Mouse (Mus musculus) gastrocnemius, postnatal 25 days (tissue): ENCODE data around the gene Gm21970. TPM values are rescaled to one million over a fixed set of nuclear protein-coding genes. Genes with fewer than 3 reads are reported as not detected.

ENCODE experiments used
- DNase-seq: peaks from one replicate; pipeline ENCODE4 v3.0.0; 2022
- total RNA-seq, 2 experiments: library from RNA; stranded (reverse); gene quantifications; 1 replicate in 1 of 2; 2 replicates in 1 of 2; pipeline ENCODE4 v1.2.3; 2021

The Gm21970 gene
- total RNA-seq, 2 experiments from 2014 or later = not detected

DNA sequence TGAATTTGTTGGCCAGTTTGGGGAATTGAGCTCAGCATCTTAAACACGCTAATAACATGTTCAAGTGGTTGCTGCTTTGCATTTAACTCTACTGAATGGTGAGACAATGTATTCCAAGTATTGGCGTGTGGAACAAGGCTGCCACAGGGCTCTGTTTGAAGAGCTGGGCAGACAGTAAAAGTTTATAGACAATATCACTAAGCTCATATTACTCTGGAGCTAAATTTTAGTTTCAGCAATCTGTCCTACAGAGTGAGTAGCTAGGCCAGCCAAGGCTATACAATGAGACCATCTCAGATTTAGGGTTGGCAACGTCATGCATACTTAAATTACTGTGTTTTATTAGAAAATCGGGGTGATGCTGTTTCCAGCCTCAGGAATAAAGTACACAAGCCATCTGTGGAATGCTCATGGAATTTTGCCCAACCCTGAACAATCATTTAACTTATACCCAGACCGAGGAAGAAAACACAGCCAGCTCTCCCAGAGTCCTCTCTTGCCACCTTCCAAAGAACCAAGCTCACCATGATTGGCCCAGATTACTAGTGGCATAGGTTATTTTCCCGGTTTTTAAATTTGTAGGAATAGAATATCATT lies 10.1 kb downstream of the Gm21970 start:
- no peak for DNase-seq

- no peak for DNase-seq
These were observed 12.3 kb downstream of the Gm21970 start for GRCm38 (mm10) chr16:91403784-91404183.

DNA sequence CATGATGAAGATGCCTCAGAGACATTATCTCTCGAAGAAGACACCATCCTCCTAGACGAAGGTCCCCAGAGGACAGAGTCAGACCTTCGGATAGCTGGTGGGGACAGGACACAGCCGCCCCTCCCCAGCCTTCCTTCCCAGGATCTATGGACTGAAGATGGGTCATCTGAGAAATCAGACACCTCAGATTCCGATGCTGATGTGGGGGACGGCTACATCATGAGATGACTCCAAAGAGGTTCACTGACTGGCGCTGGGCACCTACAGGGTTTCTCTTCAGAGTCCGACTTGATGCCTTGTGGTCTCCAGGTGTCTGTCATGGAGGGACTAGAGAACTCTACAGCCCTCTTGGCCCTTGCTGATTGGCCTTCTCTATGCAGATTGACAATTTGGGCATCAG lies 12.7 kb downstream of the Gm21970 start:
- no peak for DNase-seq

DNA sequence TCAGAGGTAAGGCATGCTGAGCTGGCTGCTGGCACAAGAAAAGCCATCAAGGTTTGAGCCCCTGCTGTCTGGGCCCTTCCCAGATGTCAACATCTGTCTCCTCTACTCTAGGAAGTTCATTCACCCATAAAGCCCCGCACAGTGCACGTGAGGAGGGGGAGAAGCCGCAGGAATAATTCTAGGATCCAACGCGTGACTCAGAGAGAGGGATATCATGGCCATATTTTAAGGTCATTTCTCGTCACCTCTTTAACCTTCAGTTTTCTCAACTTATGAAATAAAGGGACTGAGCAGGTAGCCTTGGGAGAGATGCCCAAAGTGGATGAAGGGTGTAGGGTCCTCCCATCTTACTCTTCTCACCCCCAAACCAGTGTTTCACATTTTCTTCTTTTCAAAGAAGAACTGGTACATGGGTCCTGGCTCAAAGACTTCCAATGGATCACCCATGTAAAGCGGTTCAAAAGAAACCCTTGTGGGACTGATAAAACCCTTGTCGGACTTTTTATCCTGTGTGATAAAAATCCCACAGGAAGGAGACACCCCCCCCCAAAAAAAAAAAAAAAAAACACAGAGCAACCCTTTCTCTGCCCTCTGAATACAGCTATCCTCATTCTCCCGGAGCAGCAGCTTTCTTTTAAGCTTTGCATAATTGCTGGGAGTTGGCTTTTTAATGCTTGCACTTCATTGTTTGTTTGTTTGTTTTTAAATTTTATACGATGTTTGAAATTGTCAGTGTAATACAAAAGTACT lies 13.5 kb downstream of the Gm21970 start:
- no peak for DNase-seq

DNA sequence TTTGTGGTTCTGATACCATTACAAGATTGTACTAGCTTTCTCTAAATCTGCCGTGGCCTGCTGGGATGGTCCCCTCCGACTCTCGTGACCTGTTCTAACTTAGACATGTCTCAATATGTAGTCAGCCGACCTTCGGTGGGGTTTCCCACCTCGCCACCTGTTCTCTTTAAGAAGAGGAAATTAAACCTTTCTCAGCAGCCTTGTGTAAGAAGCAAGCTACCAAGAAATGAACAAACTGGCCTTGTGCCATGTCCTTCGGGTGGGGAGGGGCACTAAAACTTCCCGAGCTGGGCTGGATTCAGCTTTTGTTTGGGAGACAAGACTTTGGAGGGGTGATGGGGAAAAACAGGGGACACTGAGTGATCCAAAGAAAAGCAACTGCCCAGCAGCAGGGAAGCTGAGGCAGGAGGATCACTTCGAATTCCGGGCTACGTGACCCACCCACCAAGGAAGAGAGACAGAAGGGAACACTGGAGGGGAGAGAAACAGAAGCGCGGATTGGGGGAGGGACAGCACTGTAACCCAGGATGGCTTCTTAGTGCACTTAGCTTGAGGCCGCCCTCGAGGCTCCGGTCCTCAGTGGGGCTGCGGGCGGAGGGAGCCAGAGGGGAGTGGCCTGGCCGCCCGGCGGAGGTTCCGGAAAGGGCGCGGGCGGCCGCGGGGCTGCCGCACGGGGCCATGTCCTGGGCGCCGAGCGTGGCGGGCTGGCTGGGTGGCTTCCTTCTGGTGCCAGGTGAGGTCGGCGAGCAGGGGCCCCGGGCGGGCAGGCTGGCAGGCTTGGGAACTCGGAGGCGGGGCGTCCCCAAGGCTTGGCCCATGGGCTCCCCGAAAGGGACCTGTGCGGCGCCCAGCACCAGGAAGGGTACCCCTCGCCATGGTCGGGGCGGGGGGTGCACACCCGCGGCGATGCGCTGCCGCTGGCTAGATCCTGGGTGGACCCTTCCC lies 14.4 kb downstream of the Gm21970 start, which contains the start of gene Il10rb:
TSS of gene Il10rb (plus strand) at position 525 of the 945 bp plus-strand sequence.
- DNase-seq = peak; percentile 77

DNA sequence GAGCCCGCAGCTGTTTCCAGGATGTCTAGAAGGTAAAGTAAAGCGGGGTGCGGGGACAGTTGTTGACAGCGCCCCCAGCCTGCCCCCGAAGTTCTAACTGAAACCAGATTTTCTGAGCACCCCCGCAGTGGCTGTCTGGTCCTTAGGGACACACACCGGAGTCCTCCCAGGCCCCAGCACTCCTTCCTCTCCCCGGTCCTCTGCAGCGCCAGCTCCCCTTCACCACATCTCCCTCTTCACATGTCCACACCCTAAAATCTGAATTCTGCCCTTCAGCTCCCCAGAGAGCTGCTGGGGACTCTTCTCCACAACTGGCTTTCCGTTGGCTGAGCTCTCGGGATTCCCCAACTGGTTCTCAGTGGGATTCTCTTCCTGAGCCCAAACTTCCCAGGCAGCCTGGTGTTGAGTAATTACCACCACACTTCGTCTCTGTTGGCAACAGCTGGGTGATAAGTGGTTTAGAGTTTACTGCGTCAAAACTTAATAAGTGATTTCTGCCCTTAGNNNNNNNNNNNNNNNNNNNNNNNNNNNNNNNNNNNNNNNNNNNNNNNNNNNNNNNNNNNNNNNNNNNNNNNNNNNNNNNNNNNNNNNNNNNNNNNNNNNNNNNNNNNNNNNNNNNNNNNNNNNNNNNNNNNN lies 15.2 kb downstream of the Gm21970 start:
- DNase-seq = peak; percentile 20

GRCm38 (mm10) chr16:91413102-91413844 lies 21.8 kb downstream of the Gm21970 start:
- DNase-seq = no peak

- DNase-seq = no peak
These were observed 24.1 kb downstream of the Gm21970 start for GRCm38 (mm10) chr16:91415391-91416189.

DNA sequence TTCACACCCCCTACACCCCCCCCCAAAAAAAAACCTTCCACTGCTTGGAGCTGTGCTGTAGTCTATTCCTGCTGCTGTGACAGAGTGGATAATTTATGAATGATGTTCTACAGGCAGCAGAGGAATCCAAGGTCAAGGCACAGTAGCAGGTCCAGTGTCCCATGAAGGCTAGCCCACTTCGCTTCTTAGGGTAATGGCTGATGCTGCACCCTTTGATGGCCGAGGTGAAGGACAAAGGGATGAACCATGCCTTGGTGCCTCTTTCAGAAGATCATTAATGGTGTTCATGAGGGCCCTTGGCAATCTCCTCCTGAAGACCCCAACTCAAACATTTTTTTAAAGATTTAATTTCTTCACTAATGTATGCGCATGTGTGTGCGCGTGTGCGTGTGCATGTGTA lies 24.8 kb downstream of the Gm21970 start:
- no peak for DNase-seq

DNA sequence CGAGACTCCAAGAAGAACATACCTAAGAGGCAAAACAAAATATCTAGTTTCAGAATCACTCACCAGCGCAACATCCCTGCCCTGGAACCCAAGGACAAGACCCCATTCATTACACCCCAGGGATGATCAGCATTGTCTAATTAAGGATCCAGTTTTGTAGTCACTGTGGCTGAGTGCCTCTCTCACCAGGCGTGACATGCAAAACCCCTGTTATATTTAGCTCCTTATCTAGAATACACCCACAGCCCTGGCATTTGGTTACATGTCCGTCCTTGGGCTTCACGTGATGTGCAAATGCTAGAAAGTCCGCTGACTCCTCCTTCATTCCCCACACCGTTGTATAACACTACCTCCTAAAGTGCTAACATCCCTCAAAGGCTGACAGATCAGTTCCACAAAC lies 25.4 kb downstream of the Gm21970 start:
- no peak for DNase-seq

DNA sequence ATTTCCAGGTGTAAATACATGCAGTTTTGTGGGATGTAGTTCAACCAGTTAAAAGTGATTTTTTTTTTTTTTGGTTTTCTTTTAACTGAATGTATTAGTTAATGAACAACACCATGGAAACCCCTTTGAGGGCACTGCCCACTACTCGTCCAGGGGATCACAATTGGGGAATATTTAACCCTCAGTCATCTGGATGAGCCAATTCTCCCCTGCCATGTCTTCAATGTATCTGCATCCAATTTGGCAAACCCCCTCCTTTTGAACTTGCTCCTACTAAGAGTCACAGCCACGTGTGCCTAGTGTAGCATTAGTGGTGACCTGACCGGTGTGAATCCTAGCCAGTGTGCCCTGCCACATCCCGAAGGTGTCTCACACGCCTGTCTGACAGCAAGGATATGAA lies 27.0 kb downstream of the Gm21970 start:
- DNase-seq = no peak

DNA sequence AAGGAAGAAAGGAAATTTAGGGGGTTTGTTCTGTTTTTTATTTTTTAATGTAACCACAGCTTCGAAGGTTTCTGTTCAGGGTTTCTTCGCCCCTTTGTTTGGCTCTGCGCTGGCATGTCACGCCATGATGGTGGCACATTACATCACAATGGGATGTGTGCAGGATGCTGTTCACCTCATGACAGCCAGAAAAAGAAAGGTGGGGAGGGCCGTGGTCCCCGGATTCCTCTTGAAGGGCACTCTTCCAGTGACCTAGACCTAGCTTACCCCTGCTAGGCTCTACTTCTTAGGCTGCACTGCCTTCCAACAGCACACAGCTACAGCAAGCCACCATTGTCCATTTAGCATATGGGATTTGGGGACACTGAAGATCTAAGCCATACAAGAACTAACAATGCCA lies 34.3 kb downstream of the Gm21970 start:
- no peak for DNase-seq

DNA sequence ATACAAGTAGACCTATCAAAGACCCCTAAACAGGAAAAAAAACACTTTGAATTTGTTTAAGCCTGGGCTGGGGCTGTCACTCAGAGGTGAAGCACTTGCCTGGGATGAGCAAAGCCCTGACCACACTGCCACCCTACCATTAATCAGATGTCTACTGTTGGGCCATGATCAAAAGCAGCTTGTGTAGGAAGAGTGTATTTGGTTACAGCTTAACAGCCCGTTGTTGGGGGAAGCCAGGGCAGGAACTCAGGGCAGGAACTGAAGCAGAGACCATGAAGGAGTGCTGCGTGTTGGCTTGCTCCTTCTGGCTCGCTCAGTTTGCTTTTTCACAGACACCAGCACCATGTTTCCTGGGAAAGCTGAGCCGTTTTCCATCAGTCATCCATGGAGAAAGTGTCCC lies 35.1 kb downstream of the Gm21970 start:
- DNase-seq = no peak

DNA sequence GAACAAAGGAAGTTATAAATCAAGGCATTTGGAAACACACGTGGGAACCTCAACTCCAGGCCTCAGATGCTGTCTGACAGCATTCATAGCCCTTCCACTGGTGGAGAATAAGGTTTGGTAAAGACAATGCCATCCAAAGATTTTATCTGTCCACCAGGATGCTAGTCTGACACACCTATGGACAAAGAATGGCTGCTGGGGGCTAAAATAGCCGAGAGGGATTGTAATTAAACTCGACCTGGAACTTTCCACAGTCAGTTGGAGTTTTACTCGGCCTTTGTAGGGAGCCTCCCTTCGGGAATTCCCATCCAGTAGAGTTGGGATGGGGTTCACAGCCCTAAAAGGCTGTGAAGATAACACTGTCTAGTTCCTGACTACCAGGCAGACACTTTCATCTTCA lies 35.9 kb downstream of the Gm21970 start:
- no peak for DNase-seq

GRCm38 (mm10) chr16:91428259-91428865 lies 36.8 kb downstream of the Gm21970 start:
- no peak for DNase-seq

DNA sequence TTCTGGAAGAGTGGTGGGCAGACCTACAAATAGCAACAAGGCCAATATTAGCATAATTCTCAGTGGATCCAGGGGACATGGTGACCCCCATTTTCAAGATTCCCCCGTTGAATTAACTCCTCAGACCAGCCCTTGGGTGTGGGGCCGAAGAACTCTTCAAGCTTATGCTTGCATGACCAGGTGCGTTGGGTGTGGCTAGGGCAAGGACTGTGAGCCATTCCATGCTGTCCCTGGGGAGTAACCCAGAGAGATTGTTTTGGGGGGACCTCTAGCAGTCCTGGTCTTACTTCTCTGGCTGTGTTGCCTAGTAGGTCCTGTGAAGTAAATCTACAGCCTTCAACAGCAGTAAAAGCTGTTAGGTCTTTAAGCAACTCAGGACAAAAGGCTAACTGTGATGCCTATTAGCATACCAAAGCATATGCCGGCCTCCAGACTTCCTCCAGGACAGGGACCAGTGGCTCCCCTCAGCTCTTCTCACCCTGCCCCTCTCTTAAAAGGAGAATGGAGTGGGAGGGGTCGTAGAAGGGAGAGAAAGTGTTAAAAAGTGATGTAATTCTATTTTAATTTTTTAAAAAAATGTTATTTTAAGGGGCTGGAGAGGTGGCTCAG lies 41.3 kb downstream of the Gm21970 start:
- no peak for DNase-seq

- no peak for DNase-seq
These were observed 41.9 kb downstream of the Gm21970 start for GRCm38 (mm10) chr16:91433329-91433933.

GRCm38 (mm10) chr16:91434119-91434518 lies 42.6 kb downstream of the Gm21970 start:
- DNase-seq = no peak

- DNase-seq = no peak
These were observed 46.6 kb downstream of the Gm21970 start for GRCm38 (mm10) chr16:91438081-91438480.
